Mouse (Mus musculus) forebrain, postnatal 0 days (tissue): Measurements from ENCODE around the gene Large2. TPM values are rescaled to one million over a fixed set of nuclear protein-coding genes. Genes with fewer than 3 reads are reported as not detected.

Experiments
- ATAC-seq: fragments of 200-750 bp; cut with Nextera tagmentation; 2 replicates; pipeline ENCODE4 v1.8.0; 2017; ENCODE audit warnings: mild to moderate bottlenecking, moderate library complexity
- DNase-seq: peaks from one replicate; pipeline ENCODE4 v3.0.0-alpha.2; 2015
- H3K27ac ChIP-seq: fragments of 300-500 bp; sonication (generic); 2 replicates; pipeline ENCODE4 v1.5.1; 2014; ENCODE audit warnings: low read depth, mild to moderate bottlenecking, antibody characterized with exemption, low read length, moderate library complexity, mixed read lengths
- H3K27me3 ChIP-seq: fragments of 300-500 bp; sonication (generic); 2 replicates; pipeline ENCODE4 v1.6.1; 2014; ENCODE audit warnings: mild to moderate bottlenecking, low read length, mixed read lengths; ENCODE audit not compliant: insufficient read depth
- H3K36me3 ChIP-seq: fragments of 300-500 bp; sonication (generic); 2 replicates; pipeline ENCODE4 v1.6.1; 2014; ENCODE audit warnings: mild to moderate bottlenecking, moderate library complexity; ENCODE audit not compliant: insufficient read depth
- H3K4me1 ChIP-seq: fragments of 300-500 bp; sonication (generic); 2 replicates; pipeline ENCODE4 v1.6.1; 2014; ENCODE audit warnings: antibody characterized with exemption; ENCODE audit not compliant: insufficient read depth
- H3K4me2 ChIP-seq: fragments of 300-500 bp; sonication (generic); 2 replicates; pipeline ENCODE4 v1.6.1; 2014; ENCODE audit warnings: low read depth, mild to moderate bottlenecking, moderate library complexity
- H3K4me3 ChIP-seq: fragments of 300-500 bp; sonication (generic); 2 replicates; pipeline ENCODE4 v1.5.1; 2014; ENCODE audit warnings: low read depth, low read length, mixed read lengths
- H3K9ac ChIP-seq: fragments of 300-500 bp; sonication (generic); 2 replicates; pipeline ENCODE4 v1.6.1; 2014; ENCODE audit warnings: mild to moderate bottlenecking
- H3K9me3 ChIP-seq: fragments of 300-500 bp; sonication (generic); 2 replicates; pipeline ENCODE4 v1.6.1; 2016; ENCODE audit warnings: low read length
- CTCF ChIP-seq: sonication (generic); IDR thresholded peaks from 2 replicates; pipeline ENCODE4 v1.5.1; 2016; ENCODE audit warnings: antibody characterized with exemption, control low read depth, low read depth
- WGBS: fragments of 180-500 bp; shearing (Covaris S2); extraction: QIAGEN DNeasy Blood & Tissue Kit; methylation state at CpG from one replicate; pipeline ENCODE4 v1.1.7; 2014; 5-methylcytosine and 5-hydroxymethylcytosine counted together
- polyA plus RNA-seq: library from polyadenylated mRNA; unstranded; fragments of >200 nt; fragmentation: Nextera tagmentation; extraction: Ambion mirVana; gene quantifications from 2 replicates; pipeline ENCODE4 v1.2.1, GENCODE M21; 2015
- total RNA-seq: library from RNA; depleted of rRNA; stranded (reverse); fragments of >200 nt; gene quantifications from 2 replicates; pipeline ENCODE4 v1.2.3, GENCODE M21; 2014

Large2 gene
- total and polyA plus RNA-seq, 2 experiments from 2014 or later = 0.10 to 1.5 TPM

DNA sequence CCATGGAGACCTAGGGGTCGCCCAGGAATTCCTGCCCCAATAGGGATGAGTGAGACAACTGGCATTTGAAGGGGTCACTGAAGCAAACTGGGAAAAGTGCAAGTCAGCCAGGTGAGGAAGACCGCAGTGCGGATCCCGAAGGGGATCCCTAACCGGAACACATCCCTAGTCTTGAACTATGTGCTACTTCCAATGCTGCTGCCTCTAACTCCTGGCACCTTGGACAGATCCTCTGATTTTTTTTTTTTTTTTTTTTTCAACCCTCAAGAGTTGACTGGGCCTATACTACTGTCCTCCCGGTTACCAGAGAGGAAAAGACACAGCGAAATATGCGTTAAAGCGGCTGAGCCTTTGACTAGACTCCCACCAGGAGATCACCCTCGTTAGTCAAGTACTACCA, 15.0 kb upstream of the Large2 start:
- H3K9ac ChIP-seq = peak overlapping the region; percentile 71
- H3K4me3 ChIP-seq = peak overlapping the region; percentile 53
- peak overlapping the region; percentile 89 for H3K27ac ChIP-seq
- TF ChIP-seq CTCF = no peak
- H3K9me3 ChIP-seq = no peaks in the 10 kb centered on the region
- H3K36me3 ChIP-seq = peaks cover 30% of the 10 kb centered on the region
- H3K4me2 ChIP-seq = peak overlapping the region; percentile 87
- no peak; the same call in 1 of the 2 replicates for ATAC-seq
- no peaks in the 10 kb centered on the region for H3K27me3 ChIP-seq
- DNase-seq = no peak
- H3K4me1 ChIP-seq = peaks cover 29% of the 10 kb centered on the region
- 3% methylated on average over 10 of the region's 10 CpGs for WGBS

GRCm38 (mm10) chr2:92388891-92389641, 14.4 kb upstream of the Large2 start:
- peak overlapping the region; percentile 89 for H3K27ac ChIP-seq
- H3K4me1 ChIP-seq = peaks cover 29% of the 10 kb centered on the region
- peak; percentile 26; the same call in 1 of the 2 replicates for TF ChIP-seq CTCF

GRCm38 (mm10) chr2:92388081-92388517, 13.4 kb upstream of the Large2 start:
- WGBS = 26% methylated on average over 3 of the region's 3 CpGs
- no peak for TF ChIP-seq CTCF
- H3K9ac ChIP-seq = peak overlapping the region; percentile 71
- H3K4me3 ChIP-seq = peak overlapping the region; percentile 53
- DNase-seq (no peak), ATAC-seq (no peak)
- peak overlapping the region; percentile 87 for H3K4me2 ChIP-seq
- H3K36me3 ChIP-seq = peaks cover 44% of the 10 kb centered on the region
- H3K27me3 ChIP-seq = no peaks in the 10 kb centered on the region
- peaks cover 29% of the 10 kb centered on the region for H3K4me1 ChIP-seq
- H3K9me3 ChIP-seq = no peaks in the 10 kb centered on the region
- peak overlapping the region; percentile 89 for H3K27ac ChIP-seq

More at GRCm38 (mm10) chr2:92388891-92389641, 14.4 kb upstream of the Large2 start:
- DNase-seq (peak; percentile 95), ATAC-seq (peak; percentile 92)
- 2% methylated on average over 58 of the region's 62 CpGs for WGBS
- peaks cover 36% of the 10 kb centered on the region for H3K36me3 ChIP-seq
- no peaks in the 10 kb centered on the region for H3K27me3 ChIP-seq
- peak overlapping the region; percentile 53 for H3K4me3 ChIP-seq
- H3K9me3 ChIP-seq = no peaks in the 10 kb centered on the region
- H3K4me2 ChIP-seq = peak overlapping the region; percentile 87
- H3K9ac ChIP-seq = peak overlapping the region; percentile 71

GRCm38 (mm10) chr2:92387646-92388045, 13.0 kb upstream of the Large2 start:
- H3K4me3 ChIP-seq = peak overlapping the region; percentile 53; the same call in 1 of the 2 replicates
- no peak for DNase-seq
- peaks cover 25% of the 10 kb centered on the region for H3K4me1 ChIP-seq

DNA sequence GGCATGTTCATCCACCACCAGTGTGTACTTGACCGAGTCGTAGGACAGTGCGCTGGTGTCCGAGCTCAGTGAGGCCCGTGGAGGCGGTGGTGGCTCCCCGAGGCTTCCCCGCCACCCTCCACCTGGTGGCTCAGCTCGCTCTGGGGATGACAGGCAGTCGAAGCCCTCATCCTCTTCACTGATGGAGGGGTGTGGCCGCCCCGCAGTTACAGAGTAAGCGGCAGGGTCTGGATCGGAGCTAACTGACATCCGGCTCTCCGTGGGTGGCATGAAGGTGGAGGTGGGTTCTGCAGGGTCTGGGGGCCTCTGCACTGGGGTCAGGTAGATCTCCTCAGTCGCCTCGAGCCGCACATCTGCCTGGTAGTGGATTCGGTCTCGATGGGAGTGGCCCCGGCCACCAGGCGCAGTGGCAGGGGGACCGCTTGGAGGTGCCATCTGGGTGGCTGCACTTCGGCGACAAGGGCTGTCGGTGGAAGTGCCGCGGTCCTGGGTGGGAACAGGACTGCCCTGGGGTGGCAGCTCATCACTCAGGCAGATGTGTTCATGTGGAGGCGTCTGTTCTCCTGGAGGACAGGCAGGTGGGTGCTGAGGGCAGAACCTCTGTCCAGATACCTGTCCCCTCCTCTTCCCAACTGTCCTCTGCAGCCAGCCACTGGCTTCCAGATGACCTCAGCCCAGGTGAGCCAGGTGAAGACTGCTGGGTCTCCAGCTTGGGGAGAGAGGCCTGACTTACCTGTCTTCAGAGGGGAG, 12.3 kb upstream of the Large2 start:
- ATAC-seq = no peak
- Histone ChIP-seq H3K9me3 (no peaks in the 10 kb centered on the region), H3K4me2 (0 out of 2 replicates have a peak overlapping the region, but pooled peaks have one; percentile 87), H3K4me1 (peaks cover 19% of the 10 kb centered on the region), H3K36me3 (peaks cover 54% of the 10 kb centered on the region), H3K4me3 (no peak overlapping the region), H3K27me3 (no peaks in the 10 kb centered on the region), H3K27ac (no peak overlapping the region), H3K9ac (no peak overlapping the region)
- no peak for DNase-seq
- 89% methylated on average over 30 of the region's 30 CpGs for WGBS
- no peak for TF ChIP-seq CTCF

More at GRCm38 (mm10) chr2:92387646-92388045, 13.0 kb upstream of the Large2 start:
- TF ChIP-seq CTCF = no peak
- Histone ChIP-seq H3K9me3 (no peaks in the 10 kb centered on the region), H3K4me2 (peak overlapping the region; percentile 87), H3K27ac (no peak overlapping the region), H3K36me3 (peaks cover 48% of the 10 kb centered on the region), H3K9ac (no peak overlapping the region), H3K27me3 (no peaks in the 10 kb centered on the region)
- whole genome bisulfite sequencing = 69% methylated on average over 4 of the region's 4 CpGs
- no peak for ATAC-seq

DNA sequence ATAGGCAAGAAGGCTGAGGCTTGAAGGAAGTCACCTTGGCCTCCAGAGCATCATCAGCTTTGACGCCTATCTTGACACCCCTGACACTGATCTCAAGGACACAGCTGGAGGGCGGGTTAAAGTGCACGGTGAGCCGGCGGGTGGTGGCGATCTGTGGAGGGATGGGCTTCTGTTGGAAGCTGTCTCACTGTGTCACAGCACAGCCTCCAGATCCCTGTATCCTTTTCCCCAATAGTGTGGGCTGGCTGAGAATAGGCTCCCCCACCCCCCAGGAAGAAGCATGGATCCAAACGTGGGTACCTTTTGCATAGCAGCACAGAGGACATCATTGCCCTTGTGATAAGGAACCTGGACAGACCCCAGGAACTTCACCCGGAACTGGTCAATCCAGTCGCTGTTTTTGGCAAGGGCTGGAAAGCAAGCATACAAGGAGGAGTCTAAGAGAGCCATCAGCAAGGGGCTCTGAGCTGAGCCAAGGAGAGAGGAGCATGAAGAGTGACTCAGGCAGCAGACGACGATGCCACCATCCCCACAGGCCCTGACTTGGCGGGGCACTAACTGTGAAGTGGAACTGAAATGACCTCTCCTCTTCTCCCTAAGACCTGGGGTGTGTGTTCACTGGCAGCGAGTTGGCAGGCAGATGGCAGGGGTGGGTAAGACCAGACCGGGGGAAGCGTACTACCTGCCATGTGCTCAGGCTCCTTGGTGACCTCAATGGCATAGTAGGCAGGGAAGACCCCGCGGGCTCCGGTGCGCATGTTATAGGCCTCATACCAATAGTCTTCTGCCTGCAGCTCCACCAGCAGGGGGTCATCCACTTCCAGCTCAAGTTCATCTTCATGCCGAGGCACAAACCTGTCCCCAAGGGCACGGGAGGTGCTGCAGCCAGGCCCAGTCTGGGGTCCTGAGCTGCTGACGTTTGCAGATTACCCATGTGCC, 10.7 kb upstream of the Large2 start:
- Histone ChIP-seq H3K36me3 (peaks cover 71% of the 10 kb centered on the region), H3K9ac (no peak overlapping the region), H3K27me3 (no peaks in the 10 kb centered on the region), H3K27ac (no peak overlapping the region), H3K4me3 (no peak overlapping the region), H3K9me3 (no peaks in the 10 kb centered on the region), H3K4me1 (peaks cover 9% of the 10 kb centered on the region), H3K4me2 (no peak overlapping the region)
- ATAC-seq = no peak
- DNase-seq = no peak
- TF ChIP-seq CTCF = no peak
- whole genome bisulfite sequencing = 86% methylated on average over 22 of the region's 22 CpGs
